Mouse (Mus musculus): ENCODE data around the gene Grwd1.

DNA sequence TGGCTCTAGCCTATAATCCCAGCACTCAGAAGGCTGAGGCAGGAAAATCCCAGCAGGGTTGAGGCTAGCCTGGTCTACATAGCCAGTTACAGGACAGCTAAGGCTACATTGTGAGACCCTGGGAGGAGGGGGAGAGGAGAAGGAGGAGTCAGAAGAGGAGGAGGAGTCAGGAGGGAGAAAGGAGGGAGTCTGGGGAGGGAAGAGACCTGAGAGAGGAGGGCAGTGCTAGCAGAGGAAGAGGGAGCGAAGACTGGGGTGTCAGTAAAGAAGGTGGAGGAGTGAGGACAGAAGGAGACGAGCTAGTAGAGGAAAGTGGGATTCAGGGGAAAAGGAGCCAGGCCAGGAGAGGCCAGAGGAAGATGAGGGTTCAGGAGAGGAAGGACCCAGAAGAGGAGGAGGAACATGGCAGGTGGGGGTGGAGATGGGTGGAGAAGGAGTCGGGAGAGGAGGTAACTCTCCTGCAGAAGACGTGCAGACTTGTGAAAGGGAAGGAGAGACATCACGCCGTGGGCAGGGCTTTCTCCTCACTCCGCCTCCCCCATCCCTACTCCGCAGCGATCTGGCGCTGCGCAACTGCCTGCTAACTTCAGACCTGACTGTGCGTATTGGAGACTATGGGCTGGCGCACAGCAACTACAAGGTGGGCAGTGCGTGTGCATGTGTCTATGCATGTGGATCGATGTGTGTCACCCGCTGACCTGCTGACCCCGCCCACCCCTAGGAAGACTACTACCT, 38.8 kb downstream of the Grwd1 start:
- TF ChIP-seq HCFC1 (IDR thresholded peaks at IDR 0.05; ENCODE audit: borderline replicate concordance, insufficient read depth, low read length) (no peak), ZC3H11A (IDR thresholded peaks at IDR 0.05; ENCODE audit: borderline replicate concordance, low read depth, low read length) (no peak), MAFK (IDR thresholded peaks at IDR 0.05; ENCODE audit: insufficient read depth, low read depth, low read length) (no peak), CHD2 (IDR thresholded peaks at IDR 0.05; ENCODE audit: low read depth, low read length) (no peak)

All from ES-E14 (cell line).